Mouse (Mus musculus) lung, adult 2 months (tissue): Measurements from ENCODE around the gene Nol3.

Experiments used
- CTCF ChIP-seq: fragments of 200-500 bp; IDR thresholded peaks from 2 replicates; pipeline ENCODE4 v1.5.1; 2011; ENCODE audit warnings: mild to moderate bottlenecking, low read length, control low read depth; ENCODE audit not compliant: insufficient read depth
- POLR2A ChIP-seq: fragments of 200-500 bp; IDR thresholded peaks from 2 replicates; pipeline ENCODE4 v1.6.1; 2011; ENCODE audit warnings: low read depth, mild to moderate bottlenecking, control low read depth, low read length, borderline replicate concordance; ENCODE audit errors: extremely low read depth

- TF ChIP-seq CTCF (no peak), POLR2A (no peak)
Observed at GRCm38 (mm10) chr8:105308428-105308827, 32.5 kb downstream of the Nol3 start.
